In the genomic region with DNA sequence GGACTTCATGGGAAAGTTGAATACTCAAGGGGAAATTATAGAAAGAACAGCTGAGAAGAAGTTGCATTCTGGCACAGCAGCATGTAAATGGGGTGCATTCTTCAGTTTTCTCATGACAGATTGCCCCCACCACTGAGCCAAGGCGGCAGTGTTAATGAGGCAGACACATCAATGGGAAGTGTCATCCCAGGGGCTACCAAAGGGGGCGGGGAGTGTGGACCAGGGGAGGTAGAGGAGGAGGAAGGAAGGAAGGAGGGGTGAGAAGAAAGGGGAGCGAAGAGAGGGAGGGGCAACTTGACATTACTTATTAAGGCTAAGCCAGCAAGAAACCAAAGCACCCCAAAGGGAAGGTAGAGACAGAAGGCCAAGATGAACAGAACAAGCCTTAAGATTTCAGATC, we compare ENCODE assay signal across 21 mouse cellular contexts.
A peak's percentile ranks its signal among the peaks of the same experiment; 100 is the strongest.
DNase-seq lines count a peak whose midpoint lies in the region; ATAC-seq and TF ChIP-seq lines count a peak whose summit lies in the region.
"Had no signal": no experiment of that assay in that cellular context is flagged by ENCODE, and none has a peak within 500 bp of the region (broad histone marks: within the 10 kb centered on the region; RNA-seq: fewer than 3 reads in every experiment).

No protein-coding gene starts in this region.

- no peaks in the 10 kb centered on the region for H3K9me3 ChIP-seq in hindbrain, embryonic 11.5 days (ENCODE audit: control insufficient read depth, low read length)
- no peaks in the 10 kb centered on the region for H3K9me3 ChIP-seq in hindbrain, embryonic 14.5 days (ENCODE audit: control insufficient read depth, low read length)
- H3K9me3 ChIP-seq in hindbrain, embryonic 12.5 days (replicated peaks), result no peaks in the 10 kb centered on the region
- H3K9me3 ChIP-seq in neural tube, embryonic 13.5 days, result no peaks in the 10 kb centered on the region
- H3K9me3 ChIP-seq in lung, postnatal 0 days (ENCODE audit: low read length), result no peaks in the 10 kb centered on the region
- H3K9me3 ChIP-seq: embryonic facial prominence, embryonic 10.5 days; intestine, embryonic 15.5 days; kidney, embryonic 15.5 days; limb, embryonic 15.5 days had no signal

- H3K27ac ChIP-seq in hindbrain, embryonic 11.5 days (ENCODE audit: low read depth, low read length), result peak overlapping the region; percentile 47; the same call in 1 of the 2 replicates
- no peak overlapping the region; the same call in 1 of the 2 replicates for H3K27ac ChIP-seq in hindbrain, embryonic 14.5 days
- H3K27ac ChIP-seq in hindbrain, embryonic 12.5 days, result peak overlapping the region; percentile 64
- H3K27ac ChIP-seq in neural tube, embryonic 13.5 days (replicated peaks), result peak overlapping the region; percentile 38
- H3K27ac ChIP-seq in lung, postnatal 0 days (ENCODE audit: low read length), result no peak overlapping the region
- H3K27ac ChIP-seq: embryonic facial prominence, embryonic 10.5 days; gastrocnemius, adult 2 months; heart, adult 2 months; intestine, embryonic 15.5 days; kidney, embryonic 15.5 days; limb, embryonic 15.5 days; macrophage had no signal

- WGBS in hindbrain, embryonic 11.5 days, result 16% methylated on average over 3 of the region's 3 CpGs
- WGBS in hindbrain, embryonic 14.5 days, result 11% methylated on average over 3 of the region's 3 CpGs
- 7% methylated on average over 3 of the region's 3 CpGs for WGBS in hindbrain, embryonic 12.5 days
- WGBS in neural tube, embryonic 13.5 days, result 7% methylated on average over 3 of the region's 3 CpGs
- WGBS in lung, postnatal 0 days, result 37% methylated on average over 3 of the region's 3 CpGs

- TF ChIP-seq EP300 in lung, postnatal 0 days (IDR thresholded peaks at IDR 0.05), result no peak

- H3K9ac ChIP-seq in hindbrain, embryonic 11.5 days (ENCODE audit: low read depth, low read length), result no peak overlapping the region
- no peak overlapping the region for H3K9ac ChIP-seq in hindbrain, embryonic 14.5 days
- H3K9ac ChIP-seq in hindbrain, embryonic 12.5 days, result no peak overlapping the region
- no peak overlapping the region for H3K9ac ChIP-seq in neural tube, embryonic 13.5 days
- H3K9ac ChIP-seq in lung, postnatal 0 days (replicated peaks; ENCODE audit: low read depth), result no peak overlapping the region
- H3K9ac ChIP-seq: intestine, embryonic 15.5 days; kidney, embryonic 15.5 days; limb, embryonic 15.5 days had no signal

- no peak for TF ChIP-seq CTCF in lung, postnatal 0 days (IDR thresholded peaks at IDR 0.05)

- H3K4me3 ChIP-seq in hindbrain, embryonic 11.5 days (ENCODE audit: low read depth, low read length), result no peak overlapping the region
- H3K4me3 ChIP-seq in hindbrain, embryonic 14.5 days (replicated peaks; ENCODE audit: low read length), result no peak overlapping the region
- H3K4me3 ChIP-seq in hindbrain, embryonic 12.5 days, result no peak overlapping the region
- no peak overlapping the region for H3K4me3 ChIP-seq in neural tube, embryonic 13.5 days
- H3K4me3 ChIP-seq in lung, postnatal 0 days (ENCODE audit: low read depth, low read length), result no peak overlapping the region
- H3K4me3 ChIP-seq: embryonic facial prominence, embryonic 10.5 days; gastrocnemius, adult 2 months; heart, adult 2 months; intestine, embryonic 15.5 days; kidney, embryonic 15.5 days; limb, embryonic 15.5 days; myocyte had no signal

- H3K4me1 ChIP-seq in hindbrain, embryonic 11.5 days (replicated peaks; ENCODE audit: control insufficient read depth, insufficient read depth, low read length), result no peaks in the 10 kb centered on the region; the same call in 1 of the 2 replicates
- H3K4me1 ChIP-seq in hindbrain, embryonic 14.5 days (replicated peaks; ENCODE audit: control insufficient read depth, insufficient read depth, low read length), result peaks cover 14% of the 10 kb centered on the region
- peaks cover 17% of the 10 kb centered on the region for H3K4me1 ChIP-seq in hindbrain, embryonic 12.5 days
- H3K4me1 ChIP-seq in neural tube, embryonic 13.5 days (replicated peaks), result peaks cover 28% of the 10 kb centered on the region
- no peaks in the 10 kb centered on the region for H3K4me1 ChIP-seq in lung, postnatal 0 days (ENCODE audit: insufficient read depth, low read depth, low read length)
- H3K4me1 ChIP-seq: intestine, embryonic 15.5 days had no signal

- no peaks in the 10 kb centered on the region for H3K27me3 ChIP-seq in hindbrain, embryonic 11.5 days (ENCODE audit: control insufficient read depth, insufficient read depth, low read length)
- H3K27me3 ChIP-seq in hindbrain, embryonic 14.5 days (ENCODE audit: control insufficient read depth, insufficient read depth, low read length), result no peaks in the 10 kb centered on the region
- no peaks in the 10 kb centered on the region for H3K27me3 ChIP-seq in hindbrain, embryonic 12.5 days
- H3K27me3 ChIP-seq in neural tube, embryonic 13.5 days, result no peaks in the 10 kb centered on the region
- no peaks in the 10 kb centered on the region for H3K27me3 ChIP-seq in lung, postnatal 0 days (replicated peaks; ENCODE audit: insufficient read depth, low read length)
- H3K27me3 ChIP-seq: intestine, embryonic 15.5 days had no signal

- peak; percentile 69 for ATAC-seq in hindbrain, embryonic 11.5 days (ENCODE audit: low FRiP score)
- ATAC-seq in hindbrain, embryonic 14.5 days (ENCODE audit: low FRiP score), result no peak; the same call in 1 of the 2 replicates
- ATAC-seq in hindbrain, embryonic 12.5 days (ENCODE audit: low FRiP score), result peak; percentile 58; the same call in 1 of the 2 replicates
- ATAC-seq in neural tube, embryonic 13.5 days (ENCODE audit: low read depth), result no peak
- ATAC-seq in lung, postnatal 0 days, result no peak
- ATAC-seq: intestine, embryonic 15.5 days had no signal

- H3K36me3 ChIP-seq in hindbrain, embryonic 11.5 days (ENCODE audit: control insufficient read depth, insufficient read depth, low read length), result no peaks in the 10 kb centered on the region
- H3K36me3 ChIP-seq in hindbrain, embryonic 14.5 days (replicated peaks; ENCODE audit: control insufficient read depth, insufficient read depth), result no peaks in the 10 kb centered on the region
- no peaks in the 10 kb centered on the region for H3K36me3 ChIP-seq in hindbrain, embryonic 12.5 days
- H3K36me3 ChIP-seq in neural tube, embryonic 13.5 days, result no peaks in the 10 kb centered on the region
- H3K36me3 ChIP-seq in lung, postnatal 0 days (ENCODE audit: insufficient read depth, low read length), result no peaks in the 10 kb centered on the region
- H3K36me3 ChIP-seq: embryonic facial prominence, embryonic 10.5 days; G1E; intestine, embryonic 15.5 days; kidney, embryonic 15.5 days; limb, embryonic 15.5 days had no signal

- no peak overlapping the region for H3K4me2 ChIP-seq in hindbrain, embryonic 11.5 days (replicated peaks; ENCODE audit: low read depth, low read length)
- no peak overlapping the region for H3K4me2 ChIP-seq in hindbrain, embryonic 14.5 days (replicated peaks)
- H3K4me2 ChIP-seq in hindbrain, embryonic 12.5 days (replicated peaks), result no peak overlapping the region
- no peak overlapping the region for H3K4me2 ChIP-seq in neural tube, embryonic 13.5 days
- no peak overlapping the region for H3K4me2 ChIP-seq in lung, postnatal 0 days (replicated peaks; ENCODE audit: low read depth, low read length)
- H3K4me2 ChIP-seq: intestine, embryonic 15.5 days; kidney, embryonic 15.5 days; limb, embryonic 15.5 days had no signal

- DNase-seq in hindbrain, embryonic 11.5 days (ENCODE audit: low spot score), result peak; percentile 66
- no peak for DNase-seq in hindbrain, embryonic 14.5 days (ENCODE audit: low spot score)
- DNase-seq in embryo, embryonic 9.5 days (ENCODE audit: extremely low spot score), result peak; percentile 51
- DNase-seq in lung, postnatal 0 days (ENCODE audit: low spot score), result no peak
- no peak for DNase-seq in lung, postnatal 10 days
- DNase-seq: adrenal gland, postnatal 10 days; cerebellum, adult 8-10 months; gastrocnemius, adult 2 months; heart, adult 2 months; lung, adult 18-20 months; right cerebral cortex, postnatal 4 days; thymus, adult 18-20 months had no signal

Comparison
In these comparisons a context has a peak if more than half of its experiments do, and no peak if none do; other contexts are left out.
1. ATAC-seq: peak in hindbrain, embryonic 11.5 days (single experiment) and hindbrain, embryonic 12.5 days (single experiment); none in hindbrain, embryonic 14.5 days (single experiment), neural tube, embryonic 13.5 days (single experiment) and lung, postnatal 0 days (single experiment).
2. DNase-seq: peak in hindbrain, embryonic 11.5 days (single experiment) and embryo, embryonic 9.5 days (single experiment); none in hindbrain, embryonic 14.5 days (single experiment), lung, postnatal 0 days (single experiment) and lung, postnatal 10 days (single experiment).
3. H3K27ac ChIP-seq: peak in hindbrain, embryonic 11.5 days (single experiment), hindbrain, embryonic 12.5 days (single experiment) and neural tube, embryonic 13.5 days (single experiment); none in hindbrain, embryonic 14.5 days (single experiment) and lung, postnatal 0 days (single experiment).